Mouse (Mus musculus) A20 (cell line): Measurements from ENCODE around the gene Rrp8.
A peak's percentile ranks its signal among the peaks of the same experiment; 100 is the strongest.

ENCODE experiments used
- DNase-seq: peaks from one replicate; pipeline ENCODE4 v3.0.0-alpha.2; 2011; ENCODE audit warnings: low read depth, low spot score

Rrp8 gene

DNA sequence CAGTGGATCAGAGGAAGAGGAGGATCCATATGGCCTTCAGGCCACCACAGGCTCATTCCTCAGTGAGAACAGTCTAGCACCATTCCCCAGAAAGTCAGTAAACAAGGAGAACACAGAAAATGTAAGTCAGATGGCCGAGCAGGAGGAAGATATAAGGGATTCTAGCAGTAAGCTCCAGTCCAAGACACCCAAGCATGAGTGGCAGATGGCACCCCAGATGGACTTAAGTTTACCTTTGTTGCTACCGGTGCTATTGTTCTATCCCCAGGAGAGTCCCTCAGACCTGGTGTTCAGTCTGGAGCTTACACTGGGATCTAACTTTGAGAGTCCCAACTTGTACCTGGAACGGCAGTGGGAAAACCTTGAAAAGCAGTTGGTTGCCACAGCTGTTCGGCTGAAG, 33.4 kb downstream of the Rrp8 start:
- DNase-seq, result no peak

- DNase-seq, result no peak
Observed at GRCm38 (mm10) chr7:105703184-105703583, 34.0 kb downstream of the Rrp8 start.

- DNase-seq, result peak; percentile 38
Observed at GRCm38 (mm10) chr7:105690875-105691274, 46.3 kb downstream of the Rrp8 start.

GRCm38 (mm10) chr7:105685541-105686197, 51.5 kb downstream of the Rrp8 start:
- no peak for DNase-seq
